Mouse (Mus musculus) urinary bladder, adult 2 months (tissue): ENCODE measurements around the gene Efnb2. TPM values are rescaled to one million over a fixed set of nuclear protein-coding genes. Genes with fewer than 3 reads are reported as not detected.

Source experiments
- DNase-seq: peaks from one replicate; pipeline ENCODE4 v3.0.0; 2022; ENCODE audit warnings: low spot score
- polyA plus RNA-seq: library from polyadenylated mRNA; depleted of rRNA; stranded (reverse); fragments of >200 nt; gene quantifications from 2 replicates; pipeline ENCODE4 v1.2.3, GENCODE M21; 2012; rRNA removed

The Efnb2 gene
- polyA plus RNA-seq, 1 experiment = 27.6 TPM

DNA sequence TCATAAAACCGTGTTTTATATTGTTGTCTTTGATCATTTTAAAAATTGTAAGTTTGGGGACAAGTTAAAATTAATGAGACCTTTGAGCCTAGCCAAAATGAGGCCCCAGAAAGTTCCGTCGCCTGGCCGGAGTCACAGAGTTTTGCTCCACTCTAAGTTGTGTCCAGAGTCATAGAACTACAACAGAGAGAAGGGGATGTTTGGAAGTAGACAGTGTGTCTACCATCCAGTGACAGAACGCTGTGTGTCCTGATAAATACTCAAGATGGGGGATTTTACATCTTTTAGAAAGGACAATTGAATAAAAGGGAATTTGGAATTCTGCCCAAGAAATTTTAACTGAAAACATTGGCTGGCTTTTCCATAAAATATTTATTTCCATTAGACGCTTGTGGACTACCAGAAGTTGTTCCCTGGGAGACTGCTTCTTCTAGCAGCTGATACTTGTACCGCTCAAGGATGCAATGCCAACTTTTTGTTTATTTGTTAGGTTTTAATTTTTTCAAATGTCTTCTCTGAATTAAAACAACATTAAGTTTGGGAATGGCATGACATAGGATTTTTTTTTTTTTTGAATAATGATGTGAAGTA is 89.3 kb downstream of the Efnb2 start:
- no peak for DNase-seq

DNA sequence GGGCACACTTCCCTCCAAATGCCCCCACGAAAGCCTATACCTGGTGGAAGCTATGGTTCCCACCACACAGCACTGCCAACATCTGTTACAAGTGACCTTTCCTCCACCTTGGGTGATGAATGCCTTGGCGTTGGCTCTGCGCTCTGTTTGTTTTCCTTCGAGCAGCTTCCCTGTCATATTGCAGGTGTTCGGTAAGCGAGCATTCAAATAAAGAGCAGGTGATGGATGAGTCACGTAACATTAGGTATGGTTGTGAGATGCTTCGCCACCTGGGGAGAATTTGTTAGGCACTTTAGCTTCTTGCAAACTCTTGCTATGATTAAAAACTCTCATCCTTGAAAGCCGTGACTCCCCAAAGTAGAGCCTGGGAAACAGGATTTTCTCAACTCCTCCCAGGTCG is 91.8 kb downstream of the Efnb2 start:
- DNase-seq = no peak

DNA sequence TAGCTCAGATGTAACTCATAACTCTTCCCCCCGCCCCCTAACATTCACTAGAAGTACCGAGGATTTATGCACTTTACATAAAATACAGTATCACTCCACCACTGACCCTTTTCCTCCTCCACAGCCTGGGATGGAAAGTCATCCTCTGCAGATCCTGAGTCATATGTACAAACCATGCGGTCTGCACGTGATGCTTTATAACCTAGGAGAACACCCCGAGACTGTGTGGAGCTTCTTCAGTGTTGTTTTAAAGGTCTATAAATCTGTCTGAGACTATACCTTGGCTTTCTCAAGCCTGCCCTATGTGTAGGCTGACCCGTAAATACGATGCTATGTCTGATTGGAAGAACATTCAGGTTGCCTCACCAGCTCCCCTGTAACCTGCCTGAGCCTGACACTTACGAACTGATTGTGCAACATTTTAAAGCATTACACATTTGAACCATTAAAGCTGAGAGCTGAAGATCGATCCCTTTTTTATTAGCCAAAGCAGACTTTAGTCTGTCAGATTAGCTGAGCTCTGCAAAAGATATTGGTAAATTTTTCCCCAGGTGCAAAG is 92.7 kb downstream of the Efnb2 start:
- no peak for DNase-seq

Other genes with a start within 250 kb of the Efnb2 start
- 107 and 133 TPM in 2 replicates for gene Arglu1, start 29.3 kb upstream of the Efnb2 start, polyA plus RNA-seq